Mouse (Mus musculus) lung, postnatal 25 days (tissue): ENCODE measurements around the gene Gm40460.
A peak's percentile ranks its signal among the peaks of the same experiment; 100 is the strongest.
"Not testable (repeated sequence)": the region's sequence is repeated elsewhere in the genome, so short reads cannot be mapped to it uniquely, and the experiment has no call there.

Experiments
- DNase-seq: peaks from one replicate; pipeline ENCODE4 v3.0.0; 2022; ENCODE audit warnings: low spot score

Gene Gm40460

DNA sequence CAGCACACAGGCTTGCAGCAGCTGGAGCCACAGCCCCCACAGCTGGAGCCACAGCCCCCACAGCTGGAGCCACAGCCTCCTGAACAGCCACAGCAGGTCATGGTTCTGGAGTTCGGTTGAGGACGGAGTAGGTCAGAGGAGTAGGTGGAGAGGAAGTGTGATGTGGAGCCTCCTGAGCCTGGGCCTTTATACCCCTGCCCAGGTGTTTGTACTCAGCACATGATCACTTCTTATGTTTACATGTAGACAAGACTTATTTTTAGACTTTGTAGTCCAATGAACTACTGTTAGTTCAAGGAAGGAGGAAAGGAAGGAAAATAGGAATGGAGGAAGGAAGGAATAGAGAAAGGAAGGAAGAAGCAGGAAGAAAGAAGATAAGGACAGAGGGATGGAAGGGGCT, at the start of gene Gm40460:
TSS of gene Gm40460 (minus strand) at position 101 of the 400 bp plus-strand sequence.
- DNase-seq, result no peak

DNA sequence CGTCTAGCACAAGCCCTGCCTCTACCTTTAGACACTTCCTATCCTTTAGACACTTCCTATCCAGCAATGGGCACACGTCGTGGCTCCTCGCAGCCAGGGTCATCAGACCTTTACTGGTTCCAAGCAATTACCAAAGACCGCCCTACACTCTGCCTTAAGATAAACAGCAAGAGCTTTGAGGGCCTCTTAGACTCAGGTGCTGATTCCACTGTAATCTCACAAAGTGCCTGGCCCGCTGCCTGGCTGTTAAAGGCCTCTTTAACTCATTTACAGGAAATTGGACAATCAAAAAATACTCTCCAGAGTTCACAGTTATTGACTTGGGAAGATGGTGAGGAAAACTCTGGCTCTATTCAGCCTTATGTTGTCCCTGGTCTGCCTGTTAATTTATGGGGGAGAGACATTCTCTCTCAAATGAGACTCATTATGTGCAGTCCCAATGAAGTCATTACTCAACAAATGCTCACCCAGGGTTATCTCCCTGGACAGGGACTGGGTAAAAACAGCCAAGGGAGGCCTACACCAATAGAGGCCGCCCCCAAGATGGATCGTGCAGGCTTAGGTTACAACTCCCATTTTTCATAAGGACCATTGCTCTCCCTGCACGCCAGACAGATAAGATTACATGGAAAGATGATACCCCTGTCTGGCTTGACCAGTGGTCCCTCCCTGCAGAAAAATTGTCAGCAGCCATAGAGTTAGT, 45.2 kb upstream of the Gm40460 start:
- DNase-seq, result peak; percentile 57

DNA sequence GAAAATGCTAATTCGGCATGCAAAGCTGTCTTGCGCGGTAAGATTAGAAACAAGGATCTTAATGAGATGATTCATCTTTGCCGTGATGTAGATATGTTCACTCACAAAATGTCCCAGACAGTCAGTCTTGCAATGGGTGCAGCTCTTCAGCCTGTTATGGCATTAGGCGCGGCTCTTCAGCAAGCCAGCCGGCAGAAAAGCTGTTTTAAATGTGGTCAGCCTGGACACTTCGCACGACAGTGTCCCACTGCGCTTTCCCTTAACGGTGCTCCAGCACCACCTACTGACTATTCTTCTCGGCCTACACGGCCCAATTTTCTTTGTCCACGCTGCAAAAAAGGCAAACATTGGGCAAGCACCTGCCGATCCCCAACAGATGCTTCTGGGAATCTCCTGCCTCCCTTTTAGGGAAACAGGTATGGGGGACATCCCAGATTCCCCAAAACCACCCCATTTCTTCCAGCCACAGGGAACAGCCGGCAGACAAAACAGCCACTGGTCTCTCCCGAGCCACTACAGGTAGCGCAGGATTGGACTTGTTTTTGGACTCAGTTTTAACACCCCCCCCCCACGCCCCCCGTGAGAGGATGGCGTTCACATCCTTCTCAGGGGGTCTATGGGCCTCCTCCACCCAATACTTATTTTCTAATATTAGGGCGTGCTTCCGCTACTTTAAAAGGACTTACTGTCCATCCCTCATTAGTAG, 44.4 kb upstream of the Gm40460 start:
- DNase-seq, result no peak

DNA sequence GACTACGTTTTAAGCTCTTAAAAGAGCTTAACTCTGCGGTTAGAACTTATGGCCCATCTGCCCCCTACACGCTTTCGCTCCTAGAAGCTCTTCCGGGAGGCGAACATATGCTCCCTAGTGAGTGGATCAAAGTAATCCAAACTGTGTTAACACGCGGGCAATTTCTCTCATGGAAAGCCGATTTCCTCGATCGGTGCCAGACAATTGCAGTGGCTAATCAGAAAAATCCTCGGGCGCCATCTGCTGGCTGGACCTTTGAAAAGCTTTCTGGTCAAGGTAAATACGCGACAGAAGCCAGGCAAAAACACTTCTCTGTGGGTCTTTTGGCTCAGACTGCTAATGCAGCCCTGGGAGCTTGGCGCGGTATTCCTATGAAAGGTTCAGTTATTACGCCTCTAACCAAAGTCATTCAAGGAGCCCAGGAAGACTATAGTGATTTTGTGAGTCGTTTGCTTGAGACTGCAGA, 43.8 kb upstream of the Gm40460 start:
- peak; percentile 89 for DNase-seq

DNA sequence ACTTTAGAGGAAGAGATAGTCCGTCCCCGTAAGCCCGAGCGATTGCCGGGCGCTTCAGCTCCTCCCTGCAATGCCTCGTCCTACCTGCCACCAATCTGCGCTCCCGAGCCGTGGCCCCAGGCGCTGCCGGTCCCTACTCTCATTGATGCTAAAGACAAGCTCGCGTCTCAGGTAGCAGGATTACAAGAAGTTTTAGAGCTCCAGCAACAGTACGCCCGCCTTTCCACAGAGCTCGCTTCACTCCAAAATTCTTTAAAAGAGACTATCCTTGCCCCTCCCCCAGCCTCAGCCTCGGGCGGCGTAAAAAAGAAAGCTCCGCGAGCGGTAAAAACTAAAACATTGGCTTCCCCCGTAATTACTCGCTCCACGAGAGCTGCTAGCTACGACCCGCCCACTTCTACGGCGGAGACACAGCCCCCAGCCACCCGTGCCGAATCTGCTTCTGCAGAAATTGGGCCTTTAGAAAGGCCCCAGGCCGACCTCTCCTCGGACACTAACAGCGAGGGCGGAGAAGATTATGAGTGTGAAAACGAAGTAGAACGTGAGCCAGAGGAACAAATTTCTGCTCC, 43.2 kb upstream of the Gm40460 start:
- DNase-seq, result peak; percentile 45

DNA sequence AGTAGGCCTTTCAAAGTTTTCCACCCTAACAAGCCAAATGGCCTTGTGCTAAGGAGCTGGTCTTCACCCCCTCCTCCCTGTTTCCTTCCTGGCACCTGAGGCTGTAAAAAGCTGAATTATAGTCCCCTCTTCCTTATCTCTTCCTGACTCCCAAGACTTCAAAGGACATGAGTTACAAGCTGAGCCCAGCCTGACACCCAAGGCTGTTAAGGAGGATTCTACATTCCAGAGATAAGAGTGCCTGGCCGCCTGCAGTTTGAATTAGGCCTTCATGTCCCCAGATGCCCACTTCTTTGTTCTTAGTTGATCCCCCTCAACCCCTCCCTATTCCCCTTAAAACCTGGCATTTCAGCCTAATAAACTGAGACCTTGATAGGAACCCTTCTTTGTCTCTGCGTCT, 42.0 kb upstream of the Gm40460 start:
- DNase-seq, result not testable (repeated sequence)

DNA sequence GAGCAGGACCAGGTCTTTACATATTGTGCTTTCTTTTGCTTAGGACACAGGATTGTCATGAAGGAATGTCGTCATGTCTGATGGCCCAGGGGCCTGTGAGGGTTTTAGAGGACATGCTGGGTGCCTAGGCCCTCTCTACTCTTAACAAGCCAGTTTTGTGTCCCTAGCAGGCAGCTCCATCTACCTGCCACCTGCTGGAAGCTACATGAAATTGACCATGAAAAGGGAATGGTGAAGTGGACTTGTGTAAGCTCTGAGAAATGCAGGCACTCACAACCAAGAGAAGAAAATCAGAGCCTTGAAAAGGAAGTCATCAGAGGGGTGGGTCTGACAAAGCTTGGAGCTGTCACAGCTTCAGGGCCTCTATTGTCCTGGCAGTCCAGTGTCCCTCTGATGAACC, 38.4 kb upstream of the Gm40460 start:
- not testable (repeated sequence) for DNase-seq

DNA sequence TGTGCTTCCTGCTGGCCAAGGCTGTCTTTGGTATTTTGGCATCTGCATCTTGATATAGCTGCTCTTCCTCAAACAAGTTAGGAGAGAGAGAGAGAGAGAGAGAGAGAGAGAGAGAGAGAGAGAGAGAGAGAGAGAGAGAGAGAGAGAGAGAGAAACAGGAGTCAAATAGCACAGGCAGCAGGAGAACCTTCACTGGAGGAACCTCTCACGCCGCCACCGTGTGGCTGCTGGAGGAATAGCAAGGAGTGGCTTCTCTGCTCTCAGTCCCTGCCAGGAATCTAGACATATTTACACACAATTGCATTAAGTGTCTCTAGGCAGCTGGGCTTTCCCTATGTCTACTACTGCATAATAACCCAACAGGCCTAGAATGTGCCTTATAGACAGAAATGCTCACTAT, 37.3 kb upstream of the Gm40460 start:
- DNase-seq, result peak; percentile 59

DNA sequence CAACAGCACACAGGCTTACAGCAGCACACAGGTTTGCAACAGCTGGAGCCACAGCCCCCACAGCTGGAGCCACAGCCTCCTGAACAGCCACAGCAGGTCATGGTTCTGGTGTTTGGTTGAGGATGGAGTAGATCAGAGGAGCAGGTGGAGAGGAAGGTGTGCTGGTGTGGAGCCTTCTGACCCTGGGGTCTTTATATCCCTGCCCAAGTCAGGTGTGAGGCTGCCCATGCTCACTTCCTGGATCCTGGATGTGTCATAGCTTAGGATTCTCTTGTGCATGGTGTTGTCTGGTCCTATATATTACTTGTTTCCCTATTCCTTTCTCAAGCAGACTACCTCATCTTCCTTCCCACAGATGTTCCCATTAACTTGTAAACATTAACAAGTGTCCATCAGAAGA, 33.4 kb upstream of the Gm40460 start, which contains the start of gene Gm4559:
TSS of gene Gm4559 (minus strand) at position 101 of the 400 bp plus-strand sequence.
- not testable (repeated sequence) for DNase-seq

DNA sequence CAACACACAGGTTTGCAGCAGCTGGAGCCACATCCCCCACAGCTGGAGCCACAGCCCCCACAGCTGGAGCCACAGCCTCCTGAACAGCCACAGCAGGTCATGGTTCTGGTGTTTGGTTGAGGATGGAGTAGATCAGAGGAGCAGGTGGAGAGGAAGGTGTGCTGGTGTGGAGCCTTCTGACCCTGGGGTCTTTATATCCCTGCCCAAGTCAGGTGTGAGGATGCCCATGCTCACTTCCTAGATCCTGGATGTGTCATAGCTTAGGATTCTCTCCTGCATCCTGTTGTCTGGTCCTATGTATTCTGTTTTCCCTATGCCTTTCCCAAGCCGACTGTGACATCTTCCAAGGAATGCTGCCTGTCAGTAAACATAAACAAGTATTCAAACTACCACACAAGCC, 17.4 kb upstream of the Gm40460 start, which contains the start of gene Gm2431:
TSS of gene Gm2431 (minus strand) at position 101 of the 400 bp plus-strand sequence.
- not testable (repeated sequence) for DNase-seq

DNA sequence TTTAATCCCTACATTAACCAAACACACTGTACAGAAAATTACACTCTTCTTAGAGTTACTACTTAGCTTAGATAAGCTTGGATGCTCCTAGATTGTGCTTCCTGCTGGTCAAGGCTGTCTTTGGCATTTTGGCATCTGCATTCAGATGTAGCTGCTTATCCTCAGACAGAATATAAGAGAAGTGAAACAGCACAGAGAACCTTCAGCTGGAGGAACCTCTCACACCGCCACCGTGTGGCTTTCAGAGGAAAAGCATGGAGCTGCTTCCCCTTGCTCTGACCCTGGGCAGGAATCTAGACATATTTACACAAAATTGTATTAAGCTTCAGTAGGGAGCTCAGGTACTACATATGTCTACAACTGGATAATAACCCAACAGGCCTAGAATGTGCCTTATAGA, 14.6 kb upstream of the Gm40460 start:
- DNase-seq, result peak; percentile 16

DNA sequence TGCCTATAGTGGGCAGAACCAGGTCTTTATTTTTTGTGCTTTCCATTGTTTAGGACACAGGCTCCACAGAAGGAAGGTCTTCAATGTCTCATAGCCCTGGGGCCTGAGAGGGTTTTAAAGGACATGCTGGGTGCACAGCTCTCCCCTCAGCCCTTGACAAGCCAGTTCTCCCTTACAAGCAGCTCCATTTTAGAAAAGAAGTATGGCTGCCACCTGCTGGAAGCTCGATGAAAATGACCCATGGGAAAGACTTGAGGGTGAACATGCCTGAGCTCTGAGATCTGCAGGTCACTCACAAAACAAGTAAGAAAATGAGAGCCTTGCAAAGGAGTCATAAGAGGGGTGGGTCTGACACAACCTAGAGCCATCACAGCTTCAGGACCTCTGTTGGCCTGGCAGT, 8.9 kb upstream of the Gm40460 start:
- peak; percentile 17 for DNase-seq

DNA sequence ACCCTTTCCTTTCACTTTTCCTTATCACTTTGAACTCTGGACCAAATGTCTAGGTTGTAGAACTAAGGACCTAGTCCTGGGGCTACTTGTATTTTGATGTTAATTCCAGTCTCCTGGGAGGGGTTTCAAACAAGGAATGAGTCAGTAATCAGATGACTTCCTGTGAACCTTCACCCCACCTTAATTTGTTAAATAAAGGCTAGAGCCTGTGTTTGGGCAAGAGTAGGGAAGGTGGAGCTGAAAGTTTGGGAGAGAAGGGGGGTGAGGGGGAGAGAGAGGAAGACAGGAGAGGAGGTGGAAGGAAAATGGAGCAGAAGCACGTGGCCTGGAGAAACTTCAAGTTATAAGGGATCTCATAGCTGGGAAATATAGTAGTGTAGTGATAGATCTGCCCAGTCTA, 9.3 kb downstream of the Gm40460 start:
- no peak for DNase-seq

DNA sequence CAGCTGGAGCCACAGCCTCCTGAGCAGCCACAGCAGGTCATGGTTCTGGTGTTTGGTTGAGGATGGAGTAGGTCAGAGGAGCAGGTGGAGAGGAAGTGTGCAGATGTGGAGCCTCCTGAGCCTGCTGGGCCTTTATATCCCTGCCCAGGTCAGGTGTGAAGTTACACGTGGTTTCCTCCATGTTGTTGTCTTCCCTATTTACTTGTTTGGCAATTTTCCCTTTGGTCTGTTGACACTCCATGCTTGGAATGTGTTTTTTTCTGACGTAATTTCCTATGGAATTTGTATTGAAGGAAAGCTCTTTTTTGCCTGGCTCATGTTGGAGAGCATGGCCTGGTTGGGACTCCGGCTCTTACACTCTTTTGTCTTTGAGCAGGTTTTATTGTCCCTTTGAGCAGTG, 11.0 kb downstream of the Gm40460 start, which contains the start of gene Krtap5-5:
TSS of gene Krtap5-5 (minus strand) at position 101 of the 400 bp plus-strand sequence.
- DNase-seq, result not testable (repeated sequence)

DNA sequence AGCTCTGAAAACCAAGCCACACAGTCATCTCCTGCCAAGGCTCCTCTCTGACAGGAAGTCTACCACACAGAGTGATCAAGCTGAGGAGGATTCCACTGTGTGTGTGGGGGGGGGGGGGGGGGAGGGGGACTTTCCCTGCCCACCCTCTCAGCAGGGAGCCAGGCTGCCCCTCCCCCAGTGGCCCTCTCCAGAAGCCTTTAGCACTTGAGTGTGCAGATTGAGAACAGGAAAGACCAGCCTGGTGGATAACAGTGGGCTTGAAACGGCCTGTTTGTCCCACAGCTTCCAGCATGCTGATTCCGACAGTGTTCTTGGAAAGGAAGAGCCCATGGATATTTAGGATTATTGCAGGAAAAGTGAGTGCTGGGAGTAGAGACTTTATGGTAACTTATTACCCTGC, 16.4 kb downstream of the Gm40460 start:
- DNase-seq, result no peak

DNA sequence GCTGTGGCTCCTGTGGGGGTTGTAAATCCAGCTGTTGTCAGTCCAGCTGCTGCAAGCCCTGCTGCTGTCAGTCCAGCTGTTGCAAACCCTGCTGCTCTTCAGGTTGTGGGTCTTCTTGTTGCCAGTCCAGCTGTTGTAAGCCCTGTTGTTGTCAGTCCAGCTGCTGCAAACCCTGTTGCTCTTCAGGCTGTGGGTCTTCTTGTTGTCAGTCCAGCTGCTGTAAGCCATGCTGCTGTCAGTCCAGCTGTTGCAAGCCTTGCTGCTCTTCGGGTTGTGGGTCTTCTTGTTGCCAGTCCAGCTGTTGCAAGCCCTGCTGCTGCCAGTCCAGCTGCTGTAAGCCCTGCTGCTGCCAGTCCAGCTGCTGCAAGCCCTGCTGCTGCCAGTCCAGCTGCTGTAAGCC, 28.7 kb downstream of the Gm40460 start:
- not testable (repeated sequence) for DNase-seq

DNA sequence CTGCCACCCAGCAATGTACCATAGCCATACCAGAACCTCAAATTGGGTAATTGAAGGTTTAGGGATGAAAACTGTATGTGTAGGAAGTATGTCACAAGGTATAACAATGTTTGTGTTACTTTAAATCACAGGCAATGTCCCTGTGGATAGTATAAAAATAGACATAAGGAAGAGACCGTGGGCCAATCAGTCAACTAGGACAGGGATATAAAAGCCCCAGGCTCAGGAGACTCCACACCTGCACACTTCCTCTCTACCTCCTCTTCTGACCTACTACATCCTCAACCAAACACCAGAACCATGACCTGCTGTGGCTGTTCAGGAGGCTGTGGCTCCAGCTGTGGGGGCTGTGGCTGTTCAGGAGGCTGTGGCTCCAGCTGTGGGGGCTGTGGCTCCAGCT, 29.3 kb downstream of the Gm40460 start, which contains the start of gene Gm7579:
TSS of gene Gm7579 (plus strand) at position 301 of the 400 bp plus-strand sequence.
- no peak for DNase-seq

DNA sequence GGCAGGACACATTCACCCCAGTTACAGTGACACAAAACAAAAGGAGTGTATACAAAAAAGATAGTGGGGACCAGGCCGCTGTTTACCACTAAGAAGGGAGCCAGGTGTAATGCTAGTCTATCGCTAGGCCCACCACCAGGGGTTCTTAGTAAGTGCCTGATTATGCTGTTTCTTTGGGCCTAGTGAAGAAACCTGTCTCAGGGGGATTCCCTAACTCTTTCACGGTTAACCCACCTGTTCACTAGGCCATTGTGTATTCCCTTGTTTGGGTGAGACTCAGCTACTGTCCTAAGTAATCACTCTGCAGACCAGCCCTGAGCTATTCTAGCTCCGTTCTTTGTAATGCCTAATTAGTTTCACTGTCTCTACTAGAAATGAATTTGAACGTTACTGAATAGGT, 34.0 kb downstream of the Gm40460 start:
- not testable (repeated sequence) for DNase-seq

DNA sequence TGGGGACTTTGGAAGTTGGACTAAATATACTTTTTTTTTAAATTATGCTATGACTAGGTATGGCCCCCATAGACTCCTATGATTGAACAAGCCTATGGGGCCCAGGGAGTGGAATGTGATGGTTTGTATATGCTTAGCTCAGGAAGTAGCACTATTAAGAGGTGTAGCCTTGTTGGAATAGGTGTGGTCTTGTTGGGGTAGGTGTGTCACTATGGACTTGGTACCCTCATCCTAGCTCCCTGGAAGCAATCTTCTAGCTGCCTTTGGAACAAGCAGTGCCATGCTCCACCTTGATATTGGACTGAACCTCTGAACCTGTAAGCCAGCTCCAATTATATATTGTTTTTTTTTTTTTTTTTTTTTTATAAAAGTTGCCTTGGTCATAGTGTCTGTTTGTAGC, 35.4 kb downstream of the Gm40460 start:
- DNase-seq, result no peak

DNA sequence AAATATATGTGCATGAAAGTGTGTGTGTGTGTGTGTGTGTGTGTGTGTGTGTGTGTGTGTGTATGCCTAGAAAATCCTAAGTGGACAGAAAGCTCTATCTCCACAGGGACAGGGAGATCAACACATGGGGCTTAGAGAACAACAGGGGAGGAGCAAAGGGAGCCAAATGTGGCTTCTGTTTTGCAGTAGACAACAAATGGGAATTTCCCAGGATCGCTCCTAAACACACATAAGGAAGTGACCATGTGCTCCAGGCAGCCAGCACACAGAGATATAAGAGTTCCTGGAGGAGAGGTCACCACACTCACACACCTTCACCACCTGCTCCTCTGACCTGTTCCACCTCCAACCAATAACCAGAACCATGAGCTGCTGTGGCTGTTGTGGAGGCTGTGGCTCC, 39.8 kb downstream of the Gm40460 start, which contains the start of gene Krtap5-3:
TSS of gene Krtap5-3 (plus strand) at position 301 of the 400 bp plus-strand sequence.
- no peak for DNase-seq

DNA sequence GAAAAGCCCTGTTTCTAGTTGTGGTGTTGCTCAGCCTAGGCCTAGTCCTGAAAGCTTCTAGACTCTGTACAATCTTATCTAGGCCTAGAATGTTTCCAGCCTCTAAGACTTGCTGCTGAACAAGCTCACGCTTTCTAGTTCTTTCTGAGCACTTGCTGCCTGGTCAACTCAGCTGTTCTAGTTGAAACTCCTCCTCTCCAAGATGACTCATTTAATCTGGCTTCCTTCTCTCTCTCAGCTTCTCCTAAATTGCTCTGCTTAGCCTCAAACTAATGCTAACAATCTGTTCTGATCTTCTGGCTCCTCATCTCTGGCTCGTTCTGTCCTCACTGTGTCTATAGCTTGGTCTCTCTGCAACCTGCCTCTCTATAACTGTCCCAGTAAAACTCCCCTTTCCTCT, 42.1 kb downstream of the Gm40460 start:
- DNase-seq, result no peak
